Mouse (Mus musculus): Measurements from ENCODE around the gene Gm3685. TPM values are rescaled to one million over a fixed set of nuclear protein-coding genes. Genes with fewer than 3 reads are reported as not detected.
"Not testable (repeated sequence)": the region's sequence is repeated elsewhere in the genome, so short reads cannot be mapped to it uniquely, and the experiment has no call there.

The Gm3685 gene
- total RNA-seq (2021): not detected

GRCm38 (mm10) chr14:7044870-7045269 is at the start of gene Gm3685:
Gm3685 (minus strand) TSS chr14:7044970.
- not testable (repeated sequence) for DNase-seq

GRCm38 (mm10) chr14:7026781-7027749 is 17.7 kb downstream of the Gm3685 start, which contains the start of gene Gm10406:
Gm10406 (minus strand) TSS chr14:7027449.
- DNase-seq: peak; percentile 51 to 53
- intact Hi-C loops (cut with DNase I): not testable (repeated sequence)

More at GRCm38 (mm10) chr14:7044870-7045269, at the start of gene Gm3685:
- intact Hi-C loops (cut with DNase I): not testable (repeated sequence)

- intact Hi-C loops (cut with DNase I): not testable (repeated sequence)
- peak; percentile 4 to 13 for DNase-seq
These were observed 18.5 kb downstream of the Gm3685 start for GRCm38 (mm10) chr14:7026274-7026673.

Other genes starting within 250 kb of the Gm3685 start
- not detected for gene Gm3642, start 204.7 kb downstream of the Gm3685 start, total RNA-seq (2021)
- 1 to 10 TPM in 1 of 2 experiments, under 1 TPM in 1; 0.74 to 1.1 TPM for gene Gm3667, start 155.0 kb downstream of the Gm3685 start, total RNA-seq (2021)
- gene Gm6356, start 71.2 kb downstream of the Gm3685 start, total RNA-seq (2021): not detected
- gene Gm10406, start 17.5 kb downstream of the Gm3685 start, total RNA-seq (2021): under 1 TPM; 0.40 to 0.57 TPM
- under 1 TPM; 0.22 to 0.29 TPM for gene Gm3696, start 55.7 kb upstream of the Gm3685 start, total RNA-seq (2021)
- gene Gm6676, start 80.4 kb upstream of the Gm3685 start, total RNA-seq (2021): not detected
- under 1 TPM; 0.55 to 0.74 TPM for gene Gm3512, start 129.6 kb upstream of the Gm3685 start, total RNA-seq (2021)
- not detected for gene Gm16434, start 149.6 kb upstream of the Gm3685 start, total RNA-seq (2021)
- gene Gm3727, start 219.7 kb upstream of the Gm3685 start, total RNA-seq (2021): not detected